Mouse (Mus musculus): ENCODE data around the gene Defb25.

- no peak for TF ChIP-seq CTCF (IDR thresholded peaks at IDR 0.05; ENCODE audit: low read depth, low read length)
- TF ChIP-seq POLR2A (IDR thresholded peaks at IDR 0.05; ENCODE audit: extremely low read depth, insufficient read depth, low read length): no peak
Measured at GRCm38 (mm10) chr2:152639406-152640113, 16.7 kb upstream of the Defb25 start.

Data from liver, adult 2 months (tissue).